Mouse (Mus musculus): ENCODE data around the gene Gm20671. TPM values are rescaled to one million over a fixed set of nuclear protein-coding genes. Genes with fewer than 3 reads are reported as not detected.
"Not testable (repeated sequence)": the region's sequence is repeated elsewhere in the genome, so short reads cannot be mapped to it uniquely, and the experiment has no call there.

Gene Gm20671
- polyA plus RNA-seq, 1 experiment from 2014 or later = not detected

DNA sequence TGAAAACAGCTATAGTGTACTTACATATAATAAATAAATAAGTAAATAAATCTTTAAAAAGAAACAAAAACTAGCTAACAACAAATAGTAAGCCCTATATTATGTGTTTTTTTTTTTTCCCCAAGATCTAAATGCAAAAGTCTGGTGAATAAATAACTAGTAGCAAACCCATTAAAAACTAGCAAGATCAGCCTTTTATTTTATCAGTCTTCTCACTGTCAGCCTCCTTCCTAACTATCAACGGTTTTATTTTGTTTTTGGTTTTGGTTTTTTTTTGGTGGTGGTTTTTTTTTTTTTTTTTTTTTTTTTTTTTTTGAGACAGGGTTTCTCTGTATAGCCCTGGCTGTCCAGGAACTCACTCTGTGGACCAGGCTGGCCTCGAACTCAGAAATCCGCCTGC, 22.7 kb upstream of the Gm20671 start:
- Histone ChIP-seq H3K36me3 (peaks cover 32% of the 10 kb centered on the region), H3K4me1 (replicated peaks) (peaks cover 30% of the 10 kb centered on the region)
- H3K27ac ChIP-seq; ATAC-seq; H3K9ac ChIP-seq (replicated peaks); H3K4me2 ChIP-seq (replicated peaks); H3K9me3 ChIP-seq; H3K4me3 ChIP-seq (replicated peaks); H3K27me3 ChIP-seq: not testable (repeated sequence)
- 97% methylated on average over 3 of the region's 3 CpGs for WGBS

GRCm38 (mm10) chr5:32849178-32849577, 22.3 kb upstream of the Gm20671 start:
- WGBS = 85% methylated on average over 3 of the region's 3 CpGs
- H3K36me3 ChIP-seq = peaks cover 36% of the 10 kb centered on the region
- no peak overlapping the region for H3K4me3 ChIP-seq (replicated peaks)
- H3K27me3 ChIP-seq = no peaks in the 10 kb centered on the region
- no peak for ATAC-seq
- no peaks in the 10 kb centered on the region; the same call in 1 of the 2 replicates for H3K9me3 ChIP-seq
- H3K9ac ChIP-seq (replicated peaks) = no peak overlapping the region
- H3K4me2 ChIP-seq (replicated peaks) = no peak overlapping the region
- H3K27ac ChIP-seq = no peak overlapping the region
- peaks cover 27% of the 10 kb centered on the region for H3K4me1 ChIP-seq (replicated peaks)

GRCm38 (mm10) chr5:32840029-32840428, 13.1 kb upstream of the Gm20671 start:
- Histone ChIP-seq H3K27me3 (no peaks in the 10 kb centered on the region), H3K27ac (no peak overlapping the region), H3K4me1 (replicated peaks) (no peaks in the 10 kb centered on the region), H3K9ac (replicated peaks) (no peak overlapping the region), H3K36me3 (peaks cover 84% of the 10 kb centered on the region), H3K9me3 (no peaks in the 10 kb centered on the region), H3K4me2 (replicated peaks) (no peak overlapping the region), H3K4me3 (replicated peaks) (no peak overlapping the region)
- WGBS = 98% methylated on average over 2 of the region's 2 CpGs
- ATAC-seq = no peak

DNA sequence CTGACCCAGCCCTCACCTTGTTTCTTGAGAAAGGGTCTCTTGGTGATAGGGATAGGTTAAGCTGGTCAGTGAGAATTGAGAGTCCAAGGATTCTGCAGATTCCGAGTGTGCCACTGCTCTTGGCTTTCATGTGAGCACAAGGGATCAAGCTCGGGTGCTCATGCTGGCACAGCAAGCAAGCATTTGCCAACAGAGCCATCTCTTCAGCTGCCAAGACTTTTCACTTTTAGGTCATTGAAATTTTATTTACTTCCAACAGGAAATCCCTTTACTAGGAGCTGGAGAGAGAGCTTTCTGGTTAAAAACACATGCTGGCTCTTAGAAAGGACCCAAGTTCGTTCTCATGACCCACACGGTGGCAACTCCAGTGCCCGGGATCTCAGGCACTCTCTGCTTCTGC, 10.1 kb upstream of the Gm20671 start:
- Histone ChIP-seq H3K9me3 (no peaks in the 10 kb centered on the region), H3K4me2 (replicated peaks) (no peak overlapping the region), H3K36me3 (peaks cover 80% of the 10 kb centered on the region), H3K27ac (no peak overlapping the region), H3K27me3 (no peaks in the 10 kb centered on the region), H3K4me1 (replicated peaks) (no peaks in the 10 kb centered on the region), H3K9ac (replicated peaks) (no peak overlapping the region), H3K4me3 (replicated peaks) (no peak overlapping the region)
- ATAC-seq = no peak
- WGBS = 95% methylated on average over 5 of the region's 5 CpGs

- Histone ChIP-seq H3K4me3 (replicated peaks) (no peak overlapping the region), H3K4me1 (replicated peaks) (no peaks in the 10 kb centered on the region), H3K27ac (no peak overlapping the region), H3K4me2 (replicated peaks) (no peak overlapping the region), H3K9me3 (no peaks in the 10 kb centered on the region), H3K9ac (replicated peaks) (no peak overlapping the region), H3K36me3 (peaks cover 83% of the 10 kb centered on the region), H3K27me3 (no peaks in the 10 kb centered on the region)
- 100% methylated on average over 1 of the region's 1 CpGs for WGBS
- no peak for ATAC-seq
These were observed 7.6 kb upstream of the Gm20671 start for GRCm38 (mm10) chr5:32834497-32834896.

DNA sequence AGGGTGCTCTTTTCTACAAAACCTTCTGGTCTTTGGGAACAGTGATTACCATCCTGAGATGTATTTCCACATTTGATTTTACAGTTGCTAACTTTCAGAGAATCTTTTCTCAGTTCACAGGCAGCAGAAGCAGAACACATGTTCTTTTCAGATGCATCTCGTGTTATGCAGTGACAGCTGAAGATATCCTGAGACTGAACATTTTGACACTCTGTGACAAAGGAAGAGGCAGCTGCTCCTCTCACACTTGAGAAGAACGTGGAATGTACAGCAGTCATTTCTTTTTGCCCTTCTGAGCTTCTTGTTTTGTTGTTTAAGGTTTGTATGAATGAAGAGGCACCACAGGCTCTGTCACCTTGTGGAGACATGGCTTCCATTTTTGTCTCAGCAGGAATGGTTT, 3.1 kb upstream of the Gm20671 start:
- Histone ChIP-seq H3K36me3 (peaks cover 87% of the 10 kb centered on the region), H3K4me3 (replicated peaks) (no peak overlapping the region), H3K4me1 (replicated peaks) (no peaks in the 10 kb centered on the region), H3K27me3 (no peaks in the 10 kb centered on the region), H3K9ac (replicated peaks) (no peak overlapping the region), H3K27ac (no peak overlapping the region), H3K4me2 (replicated peaks) (no peak overlapping the region), H3K9me3 (no peaks in the 10 kb centered on the region)
- no peak for ATAC-seq
- WGBS = 96% methylated on average over 2 of the region's 2 CpGs

DNA sequence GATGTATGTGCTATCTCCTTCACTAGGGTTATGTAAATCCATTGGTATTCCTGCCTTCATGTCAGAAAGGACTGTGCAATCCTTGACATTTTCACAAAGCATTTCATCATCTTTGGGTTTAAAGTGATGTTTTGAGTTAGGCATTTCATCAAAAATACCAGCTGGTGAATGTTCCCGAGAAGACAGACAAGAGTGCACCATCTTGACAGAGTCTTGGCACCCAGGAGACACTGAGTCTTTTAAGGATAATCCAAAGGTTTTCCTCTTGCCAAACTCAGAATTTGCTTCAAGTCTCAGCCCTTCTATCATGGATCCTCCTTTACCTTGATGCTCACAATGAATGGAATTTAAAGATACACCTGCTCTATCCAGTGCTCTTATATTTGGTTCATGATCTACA, 1.9 kb upstream of the Gm20671 start:
- not testable (repeated sequence) for H3K9ac ChIP-seq (replicated peaks); H3K4me1 ChIP-seq (replicated peaks); H3K27ac ChIP-seq; H3K4me3 ChIP-seq (replicated peaks); H3K4me2 ChIP-seq (replicated peaks); H3K9me3 ChIP-seq; H3K27me3 ChIP-seq; ATAC-seq
- 95% methylated on average over 1 of the region's 1 CpGs for whole genome bisulfite sequencing
- peaks cover 74% of the 10 kb centered on the region for H3K36me3 ChIP-seq

DNA sequence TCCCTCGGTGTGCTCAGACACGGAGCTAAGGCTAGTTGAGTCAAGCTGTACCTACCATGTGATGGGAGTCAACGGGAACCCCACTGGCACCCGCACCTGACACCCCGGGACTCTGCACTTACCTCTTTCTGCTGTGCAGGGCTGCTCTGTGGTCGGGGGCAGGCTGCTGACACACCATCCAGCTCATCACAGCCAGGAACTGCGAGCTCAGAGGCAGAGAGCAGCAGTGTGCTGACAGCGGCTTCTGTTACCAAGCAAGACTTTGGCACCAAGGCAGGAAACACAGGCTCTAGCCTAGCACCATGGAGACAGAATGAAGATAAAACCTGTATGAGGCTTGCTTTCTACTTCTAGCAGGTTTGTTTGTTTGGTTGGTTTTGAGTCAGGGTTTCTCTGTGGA, 6.4 kb downstream of the Gm20671 start:
- Histone ChIP-seq H3K4me2 (replicated peaks) (no peak overlapping the region), H3K9ac (replicated peaks) (no peak overlapping the region), H3K9me3 (no peaks in the 10 kb centered on the region), H3K36me3 (peaks cover 65% of the 10 kb centered on the region), H3K27me3 (no peaks in the 10 kb centered on the region), H3K4me3 (replicated peaks) (no peak overlapping the region), H3K27ac (no peak overlapping the region), H3K4me1 (replicated peaks) (no peaks in the 10 kb centered on the region)
- WGBS = 91% methylated on average over 8 of the region's 8 CpGs
- ATAC-seq = no peak

DNA sequence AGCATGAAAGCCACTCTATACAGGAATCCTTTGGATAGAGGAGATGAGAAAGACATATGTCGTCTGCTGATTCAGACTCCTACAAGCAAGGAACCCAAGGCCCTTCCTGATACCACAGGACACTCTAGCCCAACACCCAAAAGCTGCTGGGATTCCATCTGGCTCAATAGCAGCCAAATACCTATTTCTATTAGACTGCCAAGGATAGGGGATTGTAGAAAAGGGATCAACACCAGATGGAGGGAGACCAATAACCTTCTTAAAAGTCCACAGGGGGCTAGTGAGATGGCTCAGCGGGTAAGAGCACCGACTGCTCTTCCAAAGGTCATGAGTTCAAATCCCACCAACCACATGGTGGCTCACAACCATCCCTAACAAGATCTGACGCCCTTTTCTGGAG, 11.5 kb downstream of the Gm20671 start:
- H3K9ac ChIP-seq (replicated peaks) = no peak overlapping the region
- no peak overlapping the region for H3K4me3 ChIP-seq (replicated peaks)
- WGBS = 97% methylated on average over 4 of the region's 4 CpGs
- no peak for ATAC-seq
- H3K27me3 ChIP-seq = no peaks in the 10 kb centered on the region
- H3K27ac ChIP-seq = no peak overlapping the region
- H3K9me3 ChIP-seq = no peaks in the 10 kb centered on the region
- no peak overlapping the region for H3K4me2 ChIP-seq (replicated peaks)
- peaks cover 70% of the 10 kb centered on the region for H3K36me3 ChIP-seq
- no peaks in the 10 kb centered on the region for H3K4me1 ChIP-seq (replicated peaks)

DNA sequence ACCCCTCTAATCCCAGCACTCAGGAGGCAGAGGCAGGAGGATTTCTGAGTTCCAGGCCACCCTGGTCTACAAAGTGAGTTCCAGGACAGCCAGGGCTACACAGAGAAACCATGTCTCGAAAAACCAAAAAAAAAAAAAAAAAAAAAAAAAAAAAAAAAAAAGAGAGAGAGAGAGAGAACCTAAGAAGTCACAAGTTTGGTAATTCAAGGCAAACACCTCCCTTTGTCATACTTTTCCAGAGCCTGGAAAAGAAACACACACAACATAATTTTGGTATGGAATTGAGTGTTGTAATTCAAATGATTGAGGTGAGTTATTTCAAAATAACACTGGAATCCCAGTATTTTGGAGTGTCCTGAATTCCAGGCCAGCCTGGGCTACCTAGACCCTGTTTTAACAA, 40.5 kb downstream of the Gm20671 start:
- H3K4me3 ChIP-seq (replicated peaks); H3K9me3 ChIP-seq; H3K4me2 ChIP-seq (replicated peaks); H3K27me3 ChIP-seq; H3K9ac ChIP-seq (replicated peaks); H3K27ac ChIP-seq; ATAC-seq: not testable (repeated sequence)
- H3K4me1 ChIP-seq (replicated peaks) = peaks cover 15% of the 10 kb centered on the region
- H3K36me3 ChIP-seq = peaks cover 17% of the 10 kb centered on the region
- WGBS = 100% methylated on average over 1 of the region's 1 CpGs

GRCm38 (mm10) chr5:32785313-32785915, 41.5 kb downstream of the Gm20671 start, which contains the start of gene Pisd:
Gene Pisd (minus strand): TSS chr5:32785646.
- ATAC-seq = peak; percentile 100
- peak within 1 kb of the TSS; percentile 63 for H3K4me3 ChIP-seq (replicated peaks)
- WGBS = under 1% methylated on average over 52 of the region's 52 CpGs
- no peaks in the 10 kb centered on the region for H3K9me3 ChIP-seq
- peak within 1 kb of the TSS; percentile 79 for H3K4me2 ChIP-seq (replicated peaks)
- peak within 1 kb of the TSS; percentile 65 for H3K9ac ChIP-seq (replicated peaks)
- peaks cover 10% of the 10 kb centered on the region; the same call in 1 of the 2 replicates for H3K36me3 ChIP-seq
- H3K27ac ChIP-seq = peak within 1 kb of the TSS; percentile 81
- H3K4me1 ChIP-seq (replicated peaks) = peaks cover 15% of the 10 kb centered on the region
- H3K27me3 ChIP-seq = no peaks in the 10 kb centered on the region

DNA sequence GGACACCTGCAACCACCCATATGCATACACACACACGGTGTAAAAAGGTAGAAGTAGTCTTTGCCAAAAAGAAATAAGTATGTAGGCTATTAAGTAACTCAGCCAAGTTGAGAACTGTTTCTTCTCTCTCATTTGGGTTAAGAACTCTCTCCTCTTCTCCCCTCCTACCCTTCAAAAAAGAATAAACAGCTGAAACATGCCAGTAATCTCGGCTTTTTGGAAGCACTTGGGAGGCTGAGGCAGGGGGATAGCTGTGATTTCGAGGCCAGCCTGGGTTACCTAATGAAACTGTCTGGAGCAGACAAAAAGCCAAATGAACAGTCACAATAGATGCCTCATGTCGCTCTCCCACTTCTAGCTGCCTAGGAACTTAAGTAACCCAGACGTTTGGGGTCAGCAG, 42.2 kb downstream of the Gm20671 start:
- H3K9me3 ChIP-seq = no peaks in the 10 kb centered on the region
- peak overlapping the region; percentile 65 for H3K9ac ChIP-seq (replicated peaks)
- WGBS = 24% methylated on average over 5 of the region's 5 CpGs
- peak overlapping the region; percentile 79 for H3K4me2 ChIP-seq (replicated peaks)
- no peaks in the 10 kb centered on the region for H3K27me3 ChIP-seq
- peaks cover 9% of the 10 kb centered on the region; the same call in 1 of the 2 replicates for H3K36me3 ChIP-seq
- H3K4me3 ChIP-seq (replicated peaks) = peak overlapping the region; percentile 63
- no peak for ATAC-seq
- peaks cover 15% of the 10 kb centered on the region for H3K4me1 ChIP-seq (replicated peaks)
- H3K27ac ChIP-seq = no peak overlapping the region

- Histone ChIP-seq H3K9ac (replicated peaks) (no peak overlapping the region), H3K4me2 (replicated peaks) (no peak overlapping the region), H3K27me3 (no peaks in the 10 kb centered on the region), H3K27ac (no peak overlapping the region), H3K36me3 (peaks cover 6% of the 10 kb centered on the region; the same call in 1 of the 2 replicates), H3K4me3 (replicated peaks) (no peak overlapping the region), H3K9me3 (no peaks in the 10 kb centered on the region), H3K4me1 (replicated peaks) (peaks cover 15% of the 10 kb centered on the region)
- no peak for ATAC-seq
- 96% methylated on average over 5 of the region's 5 CpGs for WGBS
These were observed 45.3 kb downstream of the Gm20671 start for GRCm38 (mm10) chr5:32781596-32781995.
